Mouse (Mus musculus): ENCODE results near the gene Mindy3.
"Not testable (repeated sequence)": the region's sequence is repeated elsewhere in the genome, so short reads cannot be mapped to it uniquely, and the experiment has no call there.

Mindy3 gene

GRCm38 (mm10) chr2:12419262-12419655, at the start of gene Mindy3:
Gene Mindy3, minus strand, starts transcription at chr2:12419470.
- DNase-seq (ENCODE audit: low spot score): peak; percentile 92

- no peak for DNase-seq (ENCODE audit: low spot score)
These were observed 40.5 kb upstream of the Mindy3 start for GRCm38 (mm10) chr2:12459732-12460131.

GRCm38 (mm10) chr2:12450108-12450507, 30.8 kb upstream of the Mindy3 start:
- DNase-seq (ENCODE audit: low spot score): no peak

GRCm38 (mm10) chr2:12440120-12440519, 20.9 kb upstream of the Mindy3 start:
- DNase-seq (ENCODE audit: low spot score): no peak

- DNase-seq (ENCODE audit: low spot score): no peak
These were observed 20.3 kb upstream of the Mindy3 start for GRCm38 (mm10) chr2:12439543-12439942.

- DNase-seq (ENCODE audit: low spot score): no peak
These were observed 18.9 kb upstream of the Mindy3 start for GRCm38 (mm10) chr2:12438181-12438580.

- DNase-seq (ENCODE audit: low spot score): no peak
These were observed 12.8 kb upstream of the Mindy3 start for GRCm38 (mm10) chr2:12432055-12432454.

GRCm38 (mm10) chr2:12424374-12424773, 5.1 kb upstream of the Mindy3 start:
- no peak for DNase-seq (ENCODE audit: low spot score)

GRCm38 (mm10) chr2:12423426-12423825, 4.2 kb upstream of the Mindy3 start:
- not testable (repeated sequence) for DNase-seq (ENCODE audit: low spot score)

- DNase-seq (ENCODE audit: low spot score): peak; percentile 63
These were observed 572 bp downstream of the Mindy3 start for GRCm38 (mm10) chr2:12418534-12419261.

- DNase-seq (ENCODE audit: low spot score): peak; percentile 46
These were observed 1.1 kb downstream of the Mindy3 start for GRCm38 (mm10) chr2:12418121-12418520.

GRCm38 (mm10) chr2:12412309-12412708, 7.0 kb downstream of the Mindy3 start:
- DNase-seq (ENCODE audit: low spot score): no peak

GRCm38 (mm10) chr2:12411129-12411528, 8.1 kb downstream of the Mindy3 start:
- no peak for DNase-seq (ENCODE audit: low spot score)

- no peak for DNase-seq (ENCODE audit: low spot score)
These were observed 12.5 kb downstream of the Mindy3 start for GRCm38 (mm10) chr2:12406737-12407136.

- no peak for DNase-seq (ENCODE audit: low spot score)
These were observed 16.8 kb downstream of the Mindy3 start for GRCm38 (mm10) chr2:12402469-12402868.

- DNase-seq (ENCODE audit: low spot score): no peak
These were observed 18.1 kb downstream of the Mindy3 start for GRCm38 (mm10) chr2:12401137-12401536.

GRCm38 (mm10) chr2:12389028-12389427, 30.2 kb downstream of the Mindy3 start:
- DNase-seq (ENCODE audit: low spot score): no peak

- no peak for DNase-seq (ENCODE audit: low spot score)
These were observed 30.7 kb downstream of the Mindy3 start for GRCm38 (mm10) chr2:12388569-12388968.

GRCm38 (mm10) chr2:12384389-12384788, 34.9 kb downstream of the Mindy3 start:
- no peak for DNase-seq (ENCODE audit: low spot score)

- no peak for DNase-seq (ENCODE audit: low spot score)
These were observed 36.6 kb downstream of the Mindy3 start for GRCm38 (mm10) chr2:12382650-12383049.

- DNase-seq (ENCODE audit: low spot score): no peak
These were observed 39.0 kb downstream of the Mindy3 start for GRCm38 (mm10) chr2:12380233-12380632.

GRCm38 (mm10) chr2:12378591-12378990, 40.7 kb downstream of the Mindy3 start:
- no peak for DNase-seq (ENCODE audit: low spot score)

GRCm38 (mm10) chr2:12377024-12377423, 42.2 kb downstream of the Mindy3 start:
- no peak for DNase-seq (ENCODE audit: low spot score)

GRCm38 (mm10) chr2:12372883-12373282, 46.4 kb downstream of the Mindy3 start:
- no peak for DNase-seq (ENCODE audit: low spot score)
